Mouse (Mus musculus) forebrain, embryonic 14.5 days (tissue): ENCODE measurements around the gene St3gal6. TPM values are rescaled to one million over a fixed set of nuclear protein-coding genes. Genes with fewer than 3 reads are reported as not detected.

Source experiments
- ATAC-seq: fragments of 200-750 bp; cut with Nextera tagmentation; 2 replicates; pipeline ENCODE4 v1.8.0; 2017; ENCODE audit warnings: mild to moderate bottlenecking, moderate library complexity
- DNase-seq: peaks from one replicate; pipeline ENCODE4 v3.0.0-alpha.2; 2015; ENCODE audit warnings: low spot score
- H3K27ac ChIP-seq: fragments of 300-500 bp; sonication (generic); 2 replicates; pipeline ENCODE4 v1.5.1; 2014; ENCODE audit warnings: low read depth, mild to moderate bottlenecking, control low read depth, low read length, moderate library complexity
- H3K27me3 ChIP-seq: fragments of 300-500 bp; sonication (generic); replicated peaks from 2 replicates; pipeline ENCODE4 v1.6.1; 2014; ENCODE audit warnings: low read length, control low read depth, mixed read lengths; ENCODE audit not compliant: control insufficient read depth, insufficient read depth
- H3K36me3 ChIP-seq: fragments of 300-500 bp; sonication (generic); 2 replicates; pipeline ENCODE4 v1.6.1; 2014; ENCODE audit warnings: low read length, control low read depth; ENCODE audit not compliant: control insufficient read depth, insufficient read depth
- H3K4me1 ChIP-seq: fragments of 300-500 bp; sonication (generic); 2 replicates; pipeline ENCODE4 v1.6.1; 2014; ENCODE audit warnings: antibody characterized with exemption, low read length, control low read depth; ENCODE audit not compliant: control insufficient read depth, insufficient read depth
- H3K4me2 ChIP-seq: fragments of 300-500 bp; sonication (generic); 2 replicates; pipeline ENCODE4 v1.6.1; 2014; ENCODE audit warnings: mild to moderate bottlenecking, control low read depth, low read length
- H3K4me3 ChIP-seq: fragments of 300-500 bp; sonication (generic); 2 replicates; pipeline ENCODE4 v1.5.1; 2014; ENCODE audit warnings: low read depth, low read length, control low read depth
- H3K9ac ChIP-seq: fragments of 300-500 bp; sonication (generic); 2 replicates; pipeline ENCODE4 v1.6.1; 2014; ENCODE audit warnings: mild to moderate bottlenecking, low read length, control low read depth, moderate library complexity
- H3K9me3 ChIP-seq: fragments of 300-500 bp; sonication (generic); replicated peaks from 2 replicates; pipeline ENCODE4 v1.6.1; 2016; ENCODE audit warnings: low read length, control low read depth, mixed read lengths; ENCODE audit not compliant: control insufficient read depth
- WGBS: fragments of 180-500 bp; shearing (Covaris S2); extraction: QIAGEN DNeasy Blood & Tissue Kit; methylation state at CpG from one replicate; pipeline ENCODE4 v1.1.7; 2014; 5-methylcytosine and 5-hydroxymethylcytosine counted together
- polyA plus RNA-seq: library from polyadenylated mRNA; unstranded; fragments of >200 nt; fragmentation: Nextera tagmentation; extraction: Ambion mirVana; gene quantifications from 2 replicates; pipeline ENCODE4 v1.2.1, GENCODE M21; 2014

The St3gal6 gene
- polyA plus RNA-seq, result 7.8 and 8.3 TPM in 2 replicates

- peak within 1 kb of the TSS; percentile 96 for H3K4me2 ChIP-seq
- no peak for DNase-seq
- no peak within 1 kb of the TSS for H3K27ac ChIP-seq
- no peaks in the 10 kb centered on the region; the same call in 1 of the 2 replicates for H3K27me3 ChIP-seq
- peak within 1 kb of the TSS; percentile 72 for H3K4me3 ChIP-seq
- H3K9ac ChIP-seq, result peak within 1 kb of the TSS; percentile 77
- no peaks in the 10 kb centered on the region; the same call in 1 of the 2 replicates for H3K4me1 ChIP-seq
- H3K36me3 ChIP-seq, result no peaks in the 10 kb centered on the region
- no peak for ATAC-seq
- 0 out of 2 replicates have a peak, but pooled peaks cover 3% of the 10 kb centered on the region for H3K9me3 ChIP-seq
- WGBS, result 92% methylated on average over 12 of the region's 12 CpGs
Measured at GRCm38 (mm10) chr16:58523972-58524850, at the start of gene St3gal6. St3gal6 (minus strand) TSS chr16:58524243.

DNA sequence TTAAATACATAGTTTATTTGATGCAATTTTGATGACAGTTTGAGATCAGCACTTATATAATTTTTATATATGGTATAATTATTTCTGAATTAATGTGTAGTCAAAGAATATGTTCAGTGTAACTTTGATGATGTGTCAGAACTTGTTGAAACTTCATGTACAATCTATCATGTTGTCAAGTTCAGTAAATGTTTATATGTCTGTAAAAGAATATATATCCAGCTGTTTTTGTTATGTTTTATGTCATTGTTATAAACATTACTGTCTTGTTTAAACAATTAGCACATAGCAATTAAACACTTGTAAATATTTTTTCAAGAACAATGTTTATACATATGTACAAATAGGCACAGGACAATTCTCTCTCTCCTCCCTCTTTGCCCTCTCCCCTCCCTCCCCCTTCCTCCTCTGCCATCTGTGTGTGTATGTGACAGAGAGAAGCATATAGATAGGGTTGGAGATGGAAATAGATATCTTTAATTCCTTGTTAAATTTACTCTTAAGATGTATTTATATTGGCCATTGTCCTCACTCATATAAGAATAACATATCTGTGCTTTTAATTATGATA is 46.7 kb upstream of the St3gal6 start:
- Histone ChIP-seq H3K4me2 (no peak overlapping the region), H3K4me1 (no peaks in the 10 kb centered on the region), H3K27ac (no peak overlapping the region), H3K9ac (no peak overlapping the region), H3K9me3 (no peaks in the 10 kb centered on the region), H3K4me3 (no peak overlapping the region), H3K27me3 (no peaks in the 10 kb centered on the region), H3K36me3 (no peaks in the 10 kb centered on the region)
- no peak for ATAC-seq
- DNase-seq, result no peak

- no peaks in the 10 kb centered on the region for H3K9me3 ChIP-seq
- 84% methylated on average over 2 of the region's 2 CpGs for WGBS
- ATAC-seq, result no peak
- H3K4me3 ChIP-seq, result no peak overlapping the region
- H3K9ac ChIP-seq, result no peak overlapping the region
- no peak overlapping the region for H3K27ac ChIP-seq
- no peak for DNase-seq
- H3K27me3 ChIP-seq, result no peaks in the 10 kb centered on the region
- no peaks in the 10 kb centered on the region for H3K4me1 ChIP-seq
- no peaks in the 10 kb centered on the region for H3K36me3 ChIP-seq
- no peak overlapping the region for H3K4me2 ChIP-seq
Measured at GRCm38 (mm10) chr16:58561196-58561595, 37.2 kb upstream of the St3gal6 start.

- H3K4me1 ChIP-seq, result no peaks in the 10 kb centered on the region
- no peak for DNase-seq
- H3K27ac ChIP-seq, result no peak overlapping the region
- no peaks in the 10 kb centered on the region for H3K27me3 ChIP-seq
- ATAC-seq, result no peak
- H3K4me3 ChIP-seq, result no peak overlapping the region
- no peaks in the 10 kb centered on the region for H3K9me3 ChIP-seq
- no peak overlapping the region for H3K9ac ChIP-seq
- 77% methylated on average over 4 of the region's 4 CpGs for WGBS
- no peaks in the 10 kb centered on the region for H3K36me3 ChIP-seq
- H3K4me2 ChIP-seq, result no peak overlapping the region
Measured at GRCm38 (mm10) chr16:58556067-58556830, 32.2 kb upstream of the St3gal6 start.

- Histone ChIP-seq H3K27me3 (no peaks in the 10 kb centered on the region), H3K4me3 (no peak overlapping the region), H3K9ac (no peak overlapping the region), H3K4me2 (no peak overlapping the region), H3K9me3 (no peaks in the 10 kb centered on the region), H3K36me3 (no peaks in the 10 kb centered on the region), H3K27ac (no peak overlapping the region), H3K4me1 (no peaks in the 10 kb centered on the region)
- DNase-seq (no peak), ATAC-seq (no peak)
- 76% methylated on average over 1 of the region's 1 CpGs for WGBS
Measured at GRCm38 (mm10) chr16:58554673-58555072, 30.6 kb upstream of the St3gal6 start.

DNA sequence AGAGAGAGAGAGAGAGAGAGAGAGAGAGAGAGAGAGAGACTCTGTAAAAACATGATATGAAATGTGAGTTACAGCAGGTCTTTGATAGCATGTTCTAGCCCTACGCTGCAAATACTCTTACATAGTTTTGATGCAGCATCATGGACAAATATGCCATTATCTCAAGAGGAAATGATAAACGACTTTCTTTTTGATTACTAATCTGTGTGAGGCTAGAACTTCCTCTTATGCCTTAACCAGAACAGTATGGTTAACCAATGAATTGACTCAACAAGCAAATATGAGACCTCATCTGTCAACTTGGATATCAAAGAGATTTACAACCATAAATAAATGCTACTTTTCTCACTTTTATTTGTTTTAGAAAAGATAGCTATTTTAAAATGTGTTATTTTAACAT is 24.0 kb upstream of the St3gal6 start:
- ATAC-seq, result no peak
- no peak overlapping the region for H3K4me3 ChIP-seq
- H3K4me2 ChIP-seq, result no peak overlapping the region
- no peaks in the 10 kb centered on the region for H3K9me3 ChIP-seq
- no peak overlapping the region for H3K9ac ChIP-seq
- H3K36me3 ChIP-seq, result no peaks in the 10 kb centered on the region
- no peaks in the 10 kb centered on the region for H3K27me3 ChIP-seq
- DNase-seq, result no peak
- no peaks in the 10 kb centered on the region for H3K4me1 ChIP-seq
- no peak overlapping the region for H3K27ac ChIP-seq
- 82% methylated on average over 2 of the region's 2 CpGs for WGBS

DNA sequence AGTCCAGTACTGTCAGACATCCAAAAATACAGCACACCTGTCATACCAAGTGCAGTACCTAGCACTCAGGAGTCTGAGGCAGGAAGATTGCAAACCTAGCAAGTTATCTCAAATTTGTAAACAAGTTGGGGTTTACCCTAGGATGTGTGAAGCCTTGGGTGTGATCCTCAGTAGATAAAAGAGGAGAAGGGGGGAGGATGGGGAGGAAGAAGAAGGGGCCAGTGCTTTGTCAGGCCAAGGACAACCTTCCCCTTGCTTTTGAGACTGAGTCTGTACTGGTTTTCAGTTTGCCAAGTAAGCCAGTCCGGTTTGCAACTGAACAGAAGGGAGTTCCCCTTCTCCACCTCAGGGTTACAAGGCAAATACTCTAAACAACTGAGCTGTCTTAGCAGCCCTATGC is 22.1 kb upstream of the St3gal6 start:
- H3K4me3 ChIP-seq, result no peak overlapping the region
- DNase-seq, result no peak
- H3K36me3 ChIP-seq, result no peaks in the 10 kb centered on the region
- H3K27me3 ChIP-seq, result no peaks in the 10 kb centered on the region
- H3K4me2 ChIP-seq, result no peak overlapping the region
- H3K9ac ChIP-seq, result no peak overlapping the region
- no peaks in the 10 kb centered on the region for H3K4me1 ChIP-seq
- no peaks in the 10 kb centered on the region for H3K9me3 ChIP-seq
- no peak for ATAC-seq
- WGBS, result 83% methylated on average over 1 of the region's 1 CpGs
- H3K27ac ChIP-seq, result no peak overlapping the region

DNA sequence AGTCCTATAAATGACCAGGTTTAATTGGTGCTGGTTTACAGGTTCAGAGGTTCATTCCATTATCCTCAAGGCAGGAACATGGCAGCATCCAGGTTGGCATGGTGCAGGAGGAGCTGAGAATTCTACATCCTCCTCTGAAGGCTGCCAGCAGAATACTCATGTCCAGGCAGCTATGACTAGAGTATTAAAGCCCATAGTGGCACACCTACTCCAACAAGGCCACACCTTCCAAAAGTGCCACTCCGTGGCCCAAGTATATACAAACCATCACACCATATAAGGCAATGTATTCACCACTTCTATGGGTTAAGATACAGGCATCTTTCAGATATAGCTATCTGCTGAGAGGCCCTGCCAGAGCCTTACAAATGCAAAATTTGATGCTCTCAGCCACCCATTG is 15.4 kb upstream of the St3gal6 start:
- H3K4me3 ChIP-seq, result no peak overlapping the region
- H3K9ac ChIP-seq, result no peak overlapping the region
- no peak for DNase-seq
- no peak overlapping the region for H3K27ac ChIP-seq
- no peaks in the 10 kb centered on the region for H3K36me3 ChIP-seq
- H3K4me1 ChIP-seq, result no peaks in the 10 kb centered on the region
- no peaks in the 10 kb centered on the region for H3K27me3 ChIP-seq
- no peaks in the 10 kb centered on the region for H3K9me3 ChIP-seq
- H3K4me2 ChIP-seq, result no peak overlapping the region
- ATAC-seq, result no peak
- WGBS, result 89% methylated on average over 1 of the region's 1 CpGs
